Mouse (Mus musculus) heart, postnatal 10 days (tissue): ENCODE data around the gene Glra1. TPM values are rescaled to one million over a fixed set of nuclear protein-coding genes. Genes with fewer than 3 reads are reported as not detected.
"Not testable (repeated sequence)": the region's sequence is repeated elsewhere in the genome, so short reads cannot be mapped to it uniquely, and the experiment has no call there.

Experiments used
- DNase-seq, 2 experiments: peaks; one replicate each; pipeline ENCODE4 v3.0.0; 2021
- intact Hi-C: fragments of 180-260 bp; cut with DNase I; formaldehyde crosslinking; loops from one replicate; pipeline ENCODE4 v1.15.1; 2025
- total RNA-seq, 2 experiments: library from RNA; stranded (reverse); gene quantifications; 2 replicates each; pipeline ENCODE4 v1.2.3; 2021

The Glra1 gene
- not detected for total RNA-seq

DNA sequence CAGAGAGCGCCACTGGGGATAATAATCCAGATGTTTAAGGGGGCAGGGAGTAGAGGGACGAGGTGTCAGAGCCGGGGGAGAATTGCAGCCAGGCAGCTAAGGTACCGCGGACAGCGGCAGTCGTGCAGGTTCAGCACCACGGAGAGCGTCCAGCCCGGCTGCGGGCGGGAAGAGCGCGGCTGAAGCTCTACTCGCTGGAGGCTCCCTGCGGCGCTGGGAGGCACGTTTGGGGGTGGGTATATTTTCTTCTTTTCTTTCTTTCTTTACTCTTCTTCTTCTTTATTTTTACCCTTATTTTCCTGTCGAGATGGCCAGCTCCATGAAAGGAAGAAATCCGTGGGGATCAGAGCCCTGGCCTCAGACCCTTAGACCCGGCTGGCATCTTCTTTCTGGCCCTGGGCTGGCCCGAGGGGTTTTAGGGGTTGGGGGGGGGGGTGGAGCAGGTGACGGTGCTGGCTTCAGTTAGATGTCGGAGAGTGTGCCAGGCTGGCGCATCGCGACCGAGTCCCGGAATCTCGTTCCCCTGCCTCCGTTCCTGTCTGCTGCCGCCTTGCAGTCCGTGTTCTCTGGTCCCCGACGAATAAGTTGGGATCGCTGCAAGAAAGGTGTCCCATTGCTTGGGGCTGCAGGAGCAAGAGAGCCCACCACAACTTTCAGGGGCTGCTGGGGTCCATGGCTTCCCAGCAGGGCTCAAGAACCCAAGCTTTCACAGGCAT is at the start of gene Glra1:
Gene Glra1 (minus strand): TSS at position 391 of the 716 bp plus-strand sequence.
- intact Hi-C loops: no loop called here
- DNase-seq: peak; percentile 83 to 88

- no peak for DNase-seq
- intact Hi-C loops: no loop called here
Observed at GRCm38 (mm10) chr11:55636961-55637360, 29.0 kb upstream of the Glra1 start.

GRCm38 (mm10) chr11:55633901-55634300 is 25.9 kb upstream of the Glra1 start:
- no peak for DNase-seq
- intact Hi-C loops: no loop called here

- DNase-seq: peak; percentile 3 to 9
- intact Hi-C loops: not testable (repeated sequence)
Observed at GRCm38 (mm10) chr11:55614631-55615030, 6.6 kb upstream of the Glra1 start.

GRCm38 (mm10) chr11:55608524-55608920 is 524 bp upstream of the Glra1 start:
- intact Hi-C loops: no loop called here
- no peak for DNase-seq

DNA sequence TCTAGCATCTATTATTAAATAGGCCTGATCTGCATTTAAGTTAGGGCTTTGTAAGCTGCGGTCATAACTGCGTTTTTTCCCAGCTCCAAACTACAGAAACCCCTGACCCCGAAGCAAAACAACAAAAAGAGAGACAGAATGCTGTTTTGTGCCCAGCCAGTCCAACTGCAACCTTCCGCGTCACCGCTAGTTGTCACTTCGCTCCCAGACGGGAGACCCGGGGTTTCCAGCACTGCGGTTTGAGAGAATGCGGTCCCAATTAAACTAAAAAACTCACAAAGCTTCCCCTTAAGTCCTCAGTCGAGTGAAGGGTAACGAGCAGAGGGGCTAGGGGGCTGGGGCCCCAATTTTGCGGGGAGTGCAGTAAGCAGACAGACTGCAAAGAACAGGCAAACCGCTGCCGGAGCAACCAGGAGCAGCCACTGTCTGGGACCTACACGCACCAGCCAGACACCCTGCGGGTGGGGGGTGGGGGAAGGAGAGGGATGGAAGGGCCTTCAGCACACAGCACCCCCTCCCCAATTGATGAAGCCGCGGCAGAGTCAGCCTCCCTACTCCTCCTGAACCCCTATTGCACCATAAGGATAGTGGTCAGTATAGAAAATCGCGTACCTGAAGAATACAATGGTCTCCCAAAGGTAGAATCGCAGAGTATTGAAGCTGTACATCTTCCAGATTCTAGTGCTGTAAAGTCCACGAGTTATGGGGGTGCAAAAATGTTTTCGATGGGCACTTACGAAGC is 761 bp downstream of the Glra1 start:
- no peak for DNase-seq
- intact Hi-C loops: no loop called here

DNA sequence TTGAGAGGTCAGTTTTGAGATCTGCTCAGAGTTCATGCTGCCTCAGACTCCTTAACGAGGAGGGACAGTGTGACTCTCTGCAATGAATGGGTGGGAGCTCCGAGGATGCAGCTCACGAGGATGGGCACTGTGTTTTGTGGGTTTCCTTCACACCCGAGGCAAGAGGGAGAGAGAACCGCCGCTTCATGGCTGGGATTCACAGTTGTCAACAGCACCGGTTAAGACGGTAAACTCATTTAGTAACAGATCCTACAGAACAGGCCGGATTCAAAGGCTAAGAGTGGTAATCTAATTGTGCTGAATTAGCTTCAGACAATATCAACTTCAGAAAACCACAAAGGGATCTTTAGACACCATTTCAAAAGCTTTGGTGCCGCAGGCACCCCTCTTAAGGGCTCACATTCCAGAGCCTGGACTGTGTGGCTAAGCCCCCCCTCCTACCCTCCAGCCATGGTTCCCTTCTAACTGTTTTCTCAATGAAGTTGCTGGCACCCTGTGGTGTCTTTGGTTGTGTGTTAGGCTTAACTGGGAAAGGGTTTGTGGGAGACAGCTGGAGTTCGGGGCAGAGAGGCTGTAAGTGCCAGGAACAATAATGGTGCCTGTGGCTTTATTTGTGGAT is 6.4 kb downstream of the Glra1 start:
- intact Hi-C loops: no loop called here
- DNase-seq: no peak

DNA sequence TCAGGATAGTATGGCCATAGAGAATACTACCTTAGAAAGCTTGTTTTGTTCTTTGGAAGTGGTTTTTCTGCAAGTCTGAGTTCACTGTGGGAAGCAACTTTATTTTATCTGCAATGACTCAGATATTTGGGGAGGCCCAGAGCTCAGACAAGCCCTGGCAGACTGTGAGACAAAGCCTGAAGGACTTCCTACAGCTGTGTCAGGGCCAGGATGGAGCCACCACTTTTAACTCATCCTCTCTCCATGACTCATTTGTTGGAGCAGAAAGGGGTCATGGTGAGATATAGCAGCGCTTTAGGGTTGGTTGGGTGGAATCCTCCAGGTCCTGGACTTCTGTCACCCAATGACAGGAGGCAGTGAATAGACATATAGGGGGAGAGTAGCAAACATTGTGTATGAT is 12.3 kb downstream of the Glra1 start:
- intact Hi-C loops: no loop called here
- no peak for DNase-seq

DNA sequence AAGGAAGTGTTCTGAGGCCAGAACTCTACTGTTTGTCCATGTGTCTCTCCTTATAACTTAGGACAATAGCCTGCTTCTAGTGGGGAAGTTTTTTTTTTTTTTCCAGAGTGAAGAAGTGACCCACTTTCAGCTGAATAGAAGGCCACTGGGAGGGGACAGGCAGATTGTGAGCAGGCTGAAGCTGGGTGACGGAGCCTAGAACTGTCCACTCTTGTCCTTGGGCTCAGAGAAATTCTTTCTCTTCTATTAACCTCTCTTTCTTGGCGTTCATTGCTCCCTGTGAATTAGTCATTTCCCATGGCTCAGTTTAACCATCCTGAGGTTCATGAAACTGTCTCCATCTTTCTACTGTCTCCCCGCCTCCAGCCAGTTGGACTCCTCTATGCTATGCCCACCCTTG is 13.6 kb downstream of the Glra1 start:
- no peak for DNase-seq
- intact Hi-C loops: no loop called here

DNA sequence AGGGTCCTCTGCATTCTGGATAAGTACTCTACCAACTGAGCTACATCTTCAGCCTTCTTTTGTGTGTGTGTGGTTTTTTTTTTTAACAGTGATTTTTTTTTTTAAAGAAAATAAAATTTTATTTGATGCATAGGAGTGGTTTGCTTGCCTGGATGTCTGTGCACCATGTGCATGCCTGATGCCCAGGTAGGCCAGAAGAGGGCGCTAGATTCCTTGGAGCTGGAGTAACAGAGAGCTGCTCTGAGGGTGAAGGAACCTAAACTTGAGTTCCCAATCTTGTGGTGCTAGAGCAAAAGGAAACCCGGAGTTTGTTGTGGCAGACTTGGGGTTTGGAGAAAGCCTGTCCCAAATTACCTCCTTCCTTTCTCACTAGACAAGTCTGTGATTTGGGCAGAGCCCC is 16.8 kb downstream of the Glra1 start:
- intact Hi-C loops: no loop called here
- DNase-seq: no peak

GRCm38 (mm10) chr11:55589376-55590167 is 18.4 kb downstream of the Glra1 start:
- intact Hi-C loops: no loop called here

DNA sequence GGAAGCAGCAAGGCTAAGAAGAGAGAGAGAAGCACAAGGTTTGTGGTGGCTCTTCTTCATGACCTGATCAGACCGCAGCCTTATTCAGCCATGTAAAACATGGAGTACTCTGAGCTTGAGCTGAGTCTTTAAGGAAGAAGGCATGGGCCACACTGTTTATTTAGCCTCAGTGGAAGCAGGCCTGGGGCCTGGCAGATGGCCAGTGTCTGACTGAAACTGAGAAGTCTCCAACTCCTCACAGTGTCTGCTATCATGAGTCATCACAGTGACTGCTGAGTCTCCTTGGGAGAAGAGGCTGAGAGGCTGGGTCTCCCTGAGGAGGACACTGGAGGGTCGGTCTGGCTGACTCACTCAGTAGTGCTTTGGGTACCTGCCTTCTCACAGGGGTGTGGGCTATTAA is 33.6 kb downstream of the Glra1 start:
- intact Hi-C loops: no loop called here
- DNase-seq: no peak

More at GRCm38 (mm10) chr11:55589376-55590167, 18.4 kb downstream of the Glra1 start:
- DNase-seq: no peak

DNA sequence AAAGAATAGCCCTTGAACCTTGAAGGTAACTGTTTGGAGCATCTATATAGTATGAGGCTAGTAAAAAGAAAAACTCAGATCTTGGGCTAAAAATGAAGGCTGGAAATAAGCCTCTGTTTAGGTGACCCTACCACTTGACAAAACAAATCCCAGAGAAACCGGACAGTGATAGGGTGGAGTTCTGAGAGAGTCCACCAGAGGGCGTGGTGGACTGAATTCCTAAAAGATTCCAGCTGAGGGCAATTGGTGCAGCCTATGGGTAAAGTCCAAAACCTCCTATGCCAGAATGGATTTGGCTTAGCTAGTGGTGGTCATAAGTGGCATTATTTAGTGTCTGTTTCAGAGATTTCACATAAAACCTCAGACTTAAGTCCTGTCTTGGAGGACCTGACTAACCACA is 36.9 kb downstream of the Glra1 start:
- DNase-seq: peak in 1 of 2 experiments; percentile 10
- intact Hi-C loops: no loop called here

DNA sequence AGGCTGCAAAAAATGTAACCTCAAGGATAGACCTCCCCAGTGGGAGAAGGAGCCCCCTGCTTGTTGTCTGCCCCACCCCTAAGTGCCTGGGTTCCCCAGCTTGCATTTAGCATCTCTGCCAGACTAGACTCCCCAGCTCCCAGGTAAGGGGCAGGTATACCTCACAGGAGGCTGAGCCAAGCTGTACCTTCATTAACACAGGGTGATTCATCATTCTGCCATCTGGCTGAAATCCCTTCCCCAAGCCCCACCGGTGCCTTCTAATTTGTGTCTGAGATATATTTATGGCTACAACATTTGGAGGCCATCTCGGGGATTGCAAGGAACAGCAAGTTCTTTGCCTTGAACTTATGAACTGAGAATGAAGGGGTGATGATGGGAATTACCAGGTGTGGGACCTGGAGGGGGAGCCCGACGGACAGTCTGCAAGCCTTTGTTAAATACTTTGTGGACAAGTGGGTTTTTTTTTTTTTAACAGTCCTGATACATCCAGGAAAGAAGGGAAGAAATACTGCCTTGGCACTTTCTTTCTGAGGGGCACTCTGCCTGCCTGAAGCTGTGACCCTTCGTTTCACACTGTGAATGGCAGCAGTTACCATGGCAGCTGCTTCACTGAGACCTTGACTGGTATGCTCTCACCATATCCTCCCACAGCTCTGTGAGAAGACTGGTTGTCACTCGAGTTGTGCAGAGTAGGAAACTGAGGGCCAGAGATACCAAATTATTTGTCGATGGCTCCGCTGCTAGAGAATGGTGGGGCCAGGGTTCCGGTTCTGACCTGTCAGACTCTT is 41.5 kb downstream of the Glra1 start:
- intact Hi-C loops: no loop called here

GRCm38 (mm10) chr11:55545690-55546089 is 62.3 kb downstream of the Glra1 start:
- intact Hi-C loops: no loop called here
- no peak for DNase-seq

More for the DNA sequence above, 41.5 kb downstream of the Glra1 start:
- no peak for DNase-seq

DNA sequence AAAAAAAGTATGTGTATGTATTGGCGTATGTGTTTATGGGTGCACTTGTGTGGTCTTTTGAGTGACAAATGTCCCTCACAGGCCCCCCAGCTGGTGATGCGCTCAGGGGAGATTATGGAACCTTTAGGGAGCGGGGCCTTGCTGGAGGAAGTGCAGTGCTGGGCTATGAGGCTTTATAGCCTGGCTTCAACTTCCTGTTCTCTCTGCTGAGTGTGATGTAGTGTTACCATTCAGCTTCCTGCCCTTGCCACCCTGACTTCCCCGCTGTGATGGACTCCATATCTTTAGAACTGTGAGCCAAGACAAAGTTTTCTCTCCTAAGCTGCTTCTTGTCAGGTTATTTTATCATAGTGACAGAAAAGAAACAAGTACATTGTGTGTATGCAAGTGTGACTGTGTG is 65.3 kb downstream of the Glra1 start:
- DNase-seq: no peak
- intact Hi-C loops: no loop called here

GRCm38 (mm10) chr11:55542128-55542527 is 65.9 kb downstream of the Glra1 start:
- no peak for DNase-seq
- intact Hi-C loops: no loop called here

DNA sequence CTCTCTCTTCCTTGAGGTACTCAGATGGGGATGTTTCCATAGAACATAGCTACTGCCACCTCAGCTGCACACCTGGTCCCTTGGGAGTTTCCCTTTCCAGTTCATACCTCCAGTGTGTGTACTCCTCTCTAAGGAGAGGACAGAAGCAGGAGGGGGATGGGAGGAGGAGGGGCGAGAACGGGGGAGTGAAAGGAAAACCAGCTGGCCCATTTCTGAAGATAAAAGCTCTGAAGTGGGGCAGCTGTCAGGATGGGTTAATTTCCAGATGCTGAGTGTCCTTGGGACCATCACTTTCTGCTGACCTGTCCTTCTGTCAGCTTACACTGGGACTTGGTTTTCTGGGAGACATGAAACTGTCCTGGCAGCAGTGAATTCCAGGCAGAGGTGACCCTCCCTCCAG is 73.2 kb downstream of the Glra1 start:
- no peak for DNase-seq
- intact Hi-C loops: no loop called here

GRCm38 (mm10) chr11:55533378-55533777 is 74.6 kb downstream of the Glra1 start:
- intact Hi-C loops: no loop called here
- peak; percentile 29 to 35 for DNase-seq

DNA sequence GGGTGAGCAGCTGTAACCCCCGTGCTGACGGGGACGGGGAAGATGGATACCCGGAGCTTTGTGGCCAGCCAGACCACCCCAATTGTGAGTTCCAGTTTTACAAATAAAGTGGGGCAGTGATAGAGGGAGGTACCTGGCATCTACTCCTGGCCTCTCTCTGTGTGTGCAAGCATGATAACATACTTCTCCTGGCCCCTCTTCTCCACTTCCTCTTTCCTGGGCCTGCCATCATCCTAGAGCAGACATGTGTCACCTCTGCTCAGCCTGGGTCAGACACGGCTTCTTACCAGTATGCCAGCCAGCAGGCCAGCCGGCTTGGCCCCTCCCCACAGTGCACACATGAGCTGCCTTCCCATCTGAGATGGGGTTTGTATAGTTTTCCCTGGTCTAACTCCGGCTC is 77.3 kb downstream of the Glra1 start:
- DNase-seq: no peak
- intact Hi-C loops: no loop called here
